Comparison of ENCODE assay signal across 19 mouse cellular contexts in genomic region chr3:140619885-140620284, GRCm38 (mm10).
"Had no signal": no experiment of that assay in that cellular context is flagged by ENCODE, and none has a peak within 500 bp of the region (broad histone marks: within the 10 kb centered on the region; RNA-seq: fewer than 3 reads in every experiment).

No protein-coding gene starts in this region.

- DNase-seq: lung, adult 18-20 months; lung, embryonic 14.5 days; lung, postnatal 10 days; lung, postnatal 4 days; midbrain, embryonic 14.5 days; retina, postnatal 1 day; right cerebral cortex, adult 18-20 months; right cerebral cortex, postnatal 25 days; right cerebral cortex, postnatal 4 days; spleen, adult 18-20 months; thymus, adult 2 months; thymus, postnatal 25 days; thymus, postnatal 4 days had no signal

- H3K27ac ChIP-seq: midbrain, embryonic 10.5 days; midbrain, embryonic 12.5 days; neural tube, embryonic 13.5 days; neural tube, embryonic 15.5 days had no signal

- ATAC-seq: midbrain, embryonic 16.5 days had no signal

- H3K4me3 ChIP-seq: midbrain, embryonic 10.5 days; midbrain, embryonic 12.5 days; myocyte; neural tube, embryonic 13.5 days; neural tube, embryonic 15.5 days had no signal

- H3K4me2 ChIP-seq: lung, embryonic 14.5 days; midbrain, embryonic 12.5 days; neural tube, embryonic 13.5 days; neural tube, embryonic 15.5 days had no signal

- H3K36me3 ChIP-seq: midbrain, embryonic 10.5 days; midbrain, embryonic 12.5 days; neural tube, embryonic 13.5 days; neural tube, embryonic 15.5 days had no signal

- H3K4me1 ChIP-seq: midbrain, embryonic 10.5 days; midbrain, embryonic 12.5 days; neural tube, embryonic 13.5 days; neural tube, embryonic 15.5 days had no signal

- H3K27me3 ChIP-seq: midbrain, embryonic 12.5 days; neural tube, embryonic 13.5 days; neural tube, embryonic 15.5 days had no signal

- H3K9me3 ChIP-seq: midbrain, embryonic 10.5 days; midbrain, embryonic 12.5 days; neural tube, embryonic 13.5 days; neural tube, embryonic 15.5 days had no signal

- H3K9ac ChIP-seq: lung, embryonic 14.5 days; midbrain, embryonic 12.5 days; neural tube, embryonic 13.5 days; neural tube, embryonic 15.5 days had no signal
